Mouse (Mus musculus): ENCODE measurements around the gene Zfp593.
"Not testable (repeated sequence)": the region's sequence is repeated elsewhere in the genome, so short reads cannot be mapped to it uniquely, and the experiment has no call there.

DNA sequence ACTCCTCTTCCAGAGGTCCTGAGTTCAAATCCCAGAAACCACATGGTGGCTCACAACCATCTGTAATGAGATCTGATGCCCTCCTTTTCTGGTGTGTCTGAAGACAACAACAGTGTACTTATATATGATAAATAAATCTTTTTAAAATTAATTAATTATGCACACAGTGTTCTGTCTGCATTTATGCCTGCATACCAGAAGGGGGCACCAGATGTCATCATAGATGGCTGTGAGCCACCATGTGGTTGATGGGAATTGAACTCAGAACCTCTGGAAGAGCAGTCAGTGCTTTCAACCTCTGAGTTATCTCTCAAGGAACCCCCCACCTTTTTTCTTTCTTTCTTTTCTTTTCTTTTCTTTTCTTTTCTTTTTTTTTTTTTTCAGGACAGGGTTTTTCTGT is 24.2 kb upstream of the Zfp593 start:
- 0 out of 2 replicates have a peak, but pooled peaks have one; percentile 14 for TF ChIP-seq CTCF (IDR thresholded peaks at IDR 0.05; ENCODE audit: insufficient read depth, low read length)
- TF ChIP-seq POLR2A (IDR thresholded peaks at IDR 0.05; ENCODE audit: borderline replicate concordance, extremely low read depth, low read depth, low read length) = not testable (repeated sequence)
